In the genomic region with DNA sequence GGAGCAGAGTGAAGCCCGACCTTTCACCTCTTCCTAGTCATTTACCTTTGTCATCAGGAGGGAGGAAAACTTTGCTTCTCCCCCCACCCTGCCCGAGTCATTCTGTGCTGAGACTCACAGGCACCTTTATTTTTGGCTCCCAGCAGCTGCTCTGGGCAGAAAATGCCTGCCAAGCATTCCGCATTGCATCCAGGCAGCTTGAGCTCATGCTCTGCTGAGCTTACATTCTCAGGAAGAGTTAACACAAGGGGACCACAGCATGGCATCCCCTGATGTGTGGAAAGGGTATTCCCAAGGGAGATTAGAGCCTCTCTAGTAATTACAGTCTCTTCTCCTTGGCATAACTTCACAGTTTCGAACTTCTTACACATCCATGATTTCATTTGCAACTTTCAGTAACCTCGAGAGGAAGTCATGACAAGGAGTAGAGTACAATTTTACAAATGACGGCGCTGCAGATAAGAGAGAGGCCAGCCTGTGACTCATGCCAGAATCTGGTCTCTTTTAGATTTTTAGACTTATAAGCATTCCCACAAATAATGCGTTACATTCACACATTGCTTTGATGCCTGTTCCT, we compare ENCODE assay signal across 10 mouse cellular contexts.
DNase-seq lines count a peak whose midpoint lies in the region; ATAC-seq lines count a peak whose summit lies in the region.
"Had no signal": no experiment of that assay in that cellular context is flagged by ENCODE, and none has a peak within 500 bp of the region (broad histone marks: within the 10 kb centered on the region; RNA-seq: fewer than 3 reads in every experiment).

No protein-coding gene starts in this region.

- no peaks in the 10 kb centered on the region for H3K36me3 ChIP-seq in midbrain, embryonic 14.5 days (ENCODE audit: control insufficient read depth, insufficient read depth, low read length)
- H3K36me3 ChIP-seq in midbrain, embryonic 16.5 days (ENCODE audit: control insufficient read depth, insufficient read depth, low read length) = no peaks in the 10 kb centered on the region
- H3K36me3 ChIP-seq: embryonic facial prominence, embryonic 12.5 days; kidney, embryonic 15.5 days had no signal

- DNase-seq in midbrain, embryonic 14.5 days = peak; percentile 23
- peak; percentile 22 for DNase-seq in fibroblast of lung, adult 2 months (ENCODE audit: low read depth)
- DNase-seq in layer of hippocampus, postnatal 25 days (ENCODE audit: extremely low spot score in 1 of 2, low spot score in 1 of 2) = peak; percentile 6 to 10
- peak; percentile 53 to 67 for DNase-seq in right cerebral cortex, postnatal 36 days (ENCODE audit: low spot score in 2 of 2)
- no peak for DNase-seq in ovary, postnatal 36 days (ENCODE audit: low spot score)
- DNase-seq in liver = no peak

- H3K4me2 ChIP-seq in midbrain, embryonic 14.5 days (ENCODE audit: low read length) = no peak overlapping the region
- no peak overlapping the region for H3K4me2 ChIP-seq in midbrain, embryonic 16.5 days (ENCODE audit: low read length)
- H3K4me2 ChIP-seq: embryonic facial prominence, embryonic 12.5 days; kidney, embryonic 15.5 days had no signal

- H3K9ac ChIP-seq in midbrain, embryonic 14.5 days (replicated peaks; ENCODE audit: low read length) = no peak overlapping the region
- no peak overlapping the region for H3K9ac ChIP-seq in midbrain, embryonic 16.5 days (ENCODE audit: low read depth, low read length)
- H3K9ac ChIP-seq: embryonic facial prominence, embryonic 12.5 days; kidney, embryonic 15.5 days had no signal

- no peak overlapping the region for H3K4me3 ChIP-seq in midbrain, embryonic 14.5 days (replicated peaks; ENCODE audit: low read depth, low read length)
- H3K4me3 ChIP-seq in midbrain, embryonic 16.5 days (ENCODE audit: low read depth, low read length) = no peak overlapping the region
- H3K4me3 ChIP-seq: embryonic facial prominence, embryonic 12.5 days; kidney, embryonic 15.5 days had no signal

- WGBS in midbrain, embryonic 14.5 days = 63% methylated on average over 8 of the region's 8 CpGs
- WGBS in midbrain, embryonic 16.5 days = 56% methylated on average over 8 of the region's 8 CpGs

- no peak for ATAC-seq in midbrain, embryonic 14.5 days (ENCODE audit: low FRiP score, low TSS enrichment)
- ATAC-seq in midbrain, embryonic 16.5 days = no peak
- ATAC-seq in activated CD4-positive, CD25-positive, alpha-beta regulatory T cell, adult 4 months = no peak

- no peak overlapping the region for H3K27ac ChIP-seq in midbrain, embryonic 14.5 days (replicated peaks; ENCODE audit: low read depth, low read length)
- H3K27ac ChIP-seq in midbrain, embryonic 16.5 days (ENCODE audit: low read length) = no peak overlapping the region
- H3K27ac ChIP-seq: embryonic facial prominence, embryonic 12.5 days; kidney, embryonic 15.5 days had no signal

- no peaks in the 10 kb centered on the region for H3K27me3 ChIP-seq in midbrain, embryonic 14.5 days (ENCODE audit: control insufficient read depth, insufficient read depth, low read length)
- H3K27me3 ChIP-seq in midbrain, embryonic 16.5 days (ENCODE audit: control insufficient read depth, insufficient read depth, low read depth, low read length) = no peaks in the 10 kb centered on the region
- H3K27me3 ChIP-seq: embryonic facial prominence, embryonic 12.5 days; kidney, embryonic 15.5 days had no signal

- H3K9me3 ChIP-seq in midbrain, embryonic 14.5 days (ENCODE audit: control insufficient read depth, low read length) = no peaks in the 10 kb centered on the region
- H3K9me3 ChIP-seq in midbrain, embryonic 16.5 days (replicated peaks; ENCODE audit: control insufficient read depth, low read length, poor library complexity, severe bottlenecking) = no peaks in the 10 kb centered on the region
- H3K9me3 ChIP-seq: embryonic facial prominence, embryonic 12.5 days; kidney, embryonic 15.5 days had no signal

- H3K4me1 ChIP-seq in midbrain, embryonic 14.5 days (ENCODE audit: control insufficient read depth, insufficient read depth, low read length) = no peaks in the 10 kb centered on the region
- no peaks in the 10 kb centered on the region for H3K4me1 ChIP-seq in midbrain, embryonic 16.5 days (ENCODE audit: control insufficient read depth, insufficient read depth, low read length)
- H3K4me1 ChIP-seq: embryonic facial prominence, embryonic 12.5 days; kidney, embryonic 15.5 days had no signal

Comparison
In these comparisons a context has a peak if more than half of its experiments do, and no peak if none do; other contexts are left out.
1. DNase-seq: peak in midbrain, embryonic 14.5 days (single experiment), fibroblast of lung, adult 2 months (single experiment), layer of hippocampus, postnatal 25 days (2 of 2) and right cerebral cortex, postnatal 36 days (2 of 2); none in ovary, postnatal 36 days (single experiment) and liver (single experiment).